Mouse (Mus musculus) layer of hippocampus, adult 9-11 months (tissue): ENCODE measurements around the gene Ctnnb1.

Experiments
- DNase-seq: peaks from one replicate; pipeline ENCODE4 v3.0.0; 2022

Gene Ctnnb1

DNA sequence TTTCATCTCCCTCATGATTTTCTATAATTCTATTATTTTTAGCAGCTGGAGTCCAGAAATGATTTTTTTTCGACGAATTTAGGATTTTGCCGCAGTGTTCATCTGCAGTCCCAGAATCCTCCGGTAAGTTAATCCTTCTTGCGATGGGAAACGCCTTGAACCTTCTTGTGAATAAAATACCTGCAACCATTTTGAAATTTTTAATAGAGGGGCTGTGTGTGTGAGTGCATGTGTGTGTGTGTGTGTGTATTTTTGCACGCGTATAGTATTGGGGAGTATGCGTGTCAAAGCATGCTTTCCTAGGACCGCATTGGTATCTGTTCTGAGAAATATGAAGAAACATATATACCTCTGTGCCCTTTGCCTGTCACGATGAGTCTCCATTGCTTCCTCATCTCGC lies 1.0 kb downstream of the Ctnnb1 start:
- no peak for DNase-seq

DNA sequence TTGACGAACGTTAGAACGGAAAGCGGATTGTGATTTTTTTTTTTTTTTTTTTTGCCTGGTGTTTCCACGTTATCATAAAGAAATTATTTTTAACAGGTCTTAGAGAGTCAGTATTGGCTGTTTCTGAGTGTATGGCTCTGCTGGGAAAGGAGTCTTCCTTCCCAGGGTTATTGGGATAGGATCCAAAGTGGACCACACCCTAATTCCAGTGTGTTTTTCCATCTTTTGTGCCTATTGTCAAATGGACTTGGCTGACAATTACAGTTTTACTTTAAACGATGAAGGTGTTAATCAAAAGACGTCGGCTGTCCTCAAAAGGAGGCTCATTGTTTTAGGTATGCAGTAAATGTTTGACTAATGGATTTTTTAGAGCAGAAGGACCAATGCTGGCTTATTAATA lies 1.8 kb downstream of the Ctnnb1 start:
- DNase-seq = no peak

DNA sequence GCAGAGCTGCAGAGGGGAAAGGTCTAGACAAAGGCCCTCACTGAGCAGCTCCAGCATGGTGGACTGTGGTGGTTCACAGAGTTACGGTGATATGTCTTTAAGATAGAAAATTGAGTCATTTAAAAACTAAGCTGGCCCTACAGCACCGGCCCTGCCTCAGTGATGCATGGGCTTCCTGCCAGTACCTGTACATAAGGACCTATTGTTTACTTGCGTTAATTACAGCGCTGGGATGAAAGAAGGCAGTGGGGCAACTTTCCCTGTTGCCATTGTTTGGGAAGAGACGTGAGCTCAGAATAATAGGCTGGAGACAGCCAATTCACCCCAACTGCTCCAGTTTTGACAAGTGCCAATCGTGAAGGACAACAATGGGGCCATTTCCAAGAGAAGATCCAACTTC lies 3.4 kb downstream of the Ctnnb1 start:
- DNase-seq = peak; percentile 38

DNA sequence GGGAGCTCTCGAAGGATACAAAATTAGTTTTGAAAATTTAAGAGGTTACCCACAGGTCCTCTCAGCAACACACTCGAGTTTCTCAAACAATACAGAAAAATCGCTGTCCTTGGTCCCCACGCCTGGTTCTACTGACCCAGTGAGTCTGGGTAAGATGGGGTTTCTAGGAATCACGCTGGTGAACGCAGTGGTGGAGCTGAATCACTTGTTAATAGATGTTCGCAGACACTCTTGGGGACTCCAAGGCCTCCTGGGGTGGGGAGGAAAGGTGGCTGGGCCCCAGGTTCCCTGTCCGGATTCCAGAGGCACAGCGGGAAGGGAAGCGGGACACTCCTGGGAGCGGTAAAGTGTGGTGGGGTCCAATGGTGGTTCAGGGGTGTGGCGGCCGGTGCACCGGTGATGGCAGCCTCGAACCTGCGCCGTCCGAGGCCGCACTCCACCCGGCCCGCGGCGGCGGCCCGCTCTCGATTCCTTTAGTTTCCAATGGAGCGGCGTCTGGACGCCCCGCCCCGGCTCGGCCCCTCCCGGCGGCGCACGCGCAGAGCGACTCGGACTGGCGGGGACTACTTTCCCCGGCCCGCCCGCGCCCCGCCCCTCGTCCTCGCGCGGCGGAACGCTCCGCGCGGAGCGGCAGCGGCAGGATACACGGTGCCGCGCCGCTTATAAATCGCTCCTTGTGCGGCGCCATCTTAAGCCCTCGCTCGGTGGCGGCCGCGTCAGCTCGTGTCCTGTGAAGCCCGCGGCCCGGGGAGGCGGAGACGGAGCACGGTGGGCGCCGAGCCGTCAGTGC lies 4.0 kb downstream of the Ctnnb1 start:
- peak; percentile 95 for DNase-seq

DNA sequence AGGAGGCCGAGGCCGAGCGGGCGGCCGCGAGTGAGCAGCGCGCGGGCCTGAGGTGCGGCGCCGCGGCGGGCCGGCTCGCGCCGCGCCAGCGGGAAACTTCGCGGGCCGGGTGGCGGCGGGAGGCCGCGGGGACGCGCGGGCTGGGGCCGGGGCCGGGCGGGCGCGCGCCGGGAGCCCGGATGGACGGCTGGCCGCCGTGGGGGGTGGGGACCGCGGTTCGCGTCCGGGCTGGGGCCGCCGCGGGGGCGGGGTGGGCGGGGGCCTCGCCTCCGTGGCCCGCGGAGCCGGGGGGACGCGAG lies 4.5 kb downstream of the Ctnnb1 start:
- DNase-seq = no peak

DNA sequence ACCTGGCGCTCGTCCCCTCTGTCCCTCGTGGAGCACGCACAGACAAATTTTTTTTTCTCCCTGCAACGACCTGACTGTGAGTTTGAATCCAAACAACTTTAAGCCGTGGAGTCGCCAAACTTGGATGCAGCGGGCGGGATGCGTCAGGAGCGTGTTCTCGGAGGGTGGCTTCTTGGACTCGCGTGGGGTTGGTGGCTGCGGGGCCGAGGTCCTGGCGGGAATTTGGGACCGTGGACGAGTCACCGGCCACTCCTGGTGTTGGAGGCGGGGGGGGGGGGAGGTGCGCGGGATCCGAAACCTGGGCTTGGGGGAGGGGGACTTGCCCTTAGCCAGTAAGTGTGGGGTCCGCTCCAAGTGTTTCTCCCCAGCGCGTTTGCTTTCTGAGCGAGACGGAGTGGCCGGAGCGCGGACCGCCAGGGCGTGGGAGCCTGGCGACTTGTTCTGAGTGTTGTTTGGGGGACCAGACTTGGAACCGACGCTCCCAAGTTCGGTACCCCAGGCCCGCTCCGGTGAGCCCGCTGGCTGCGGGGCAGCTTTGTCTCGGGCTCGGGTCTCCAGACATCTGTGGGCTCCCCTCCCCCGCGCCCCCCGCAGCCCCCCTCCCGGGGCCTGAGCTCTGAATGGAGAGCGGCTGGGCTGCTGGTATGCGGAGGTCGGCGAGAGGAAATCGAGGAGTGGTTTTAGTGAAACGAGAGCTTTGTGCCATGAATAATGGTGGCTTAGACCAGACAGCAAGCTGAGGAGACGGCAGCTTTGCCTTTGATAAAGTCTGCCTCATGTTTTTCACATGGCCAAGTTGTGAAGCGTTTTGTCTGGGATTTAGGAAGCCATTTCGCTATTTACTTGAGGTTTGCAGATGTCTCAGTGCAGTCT lies 5.1 kb downstream of the Ctnnb1 start:
- DNase-seq = peak; percentile 21

DNA sequence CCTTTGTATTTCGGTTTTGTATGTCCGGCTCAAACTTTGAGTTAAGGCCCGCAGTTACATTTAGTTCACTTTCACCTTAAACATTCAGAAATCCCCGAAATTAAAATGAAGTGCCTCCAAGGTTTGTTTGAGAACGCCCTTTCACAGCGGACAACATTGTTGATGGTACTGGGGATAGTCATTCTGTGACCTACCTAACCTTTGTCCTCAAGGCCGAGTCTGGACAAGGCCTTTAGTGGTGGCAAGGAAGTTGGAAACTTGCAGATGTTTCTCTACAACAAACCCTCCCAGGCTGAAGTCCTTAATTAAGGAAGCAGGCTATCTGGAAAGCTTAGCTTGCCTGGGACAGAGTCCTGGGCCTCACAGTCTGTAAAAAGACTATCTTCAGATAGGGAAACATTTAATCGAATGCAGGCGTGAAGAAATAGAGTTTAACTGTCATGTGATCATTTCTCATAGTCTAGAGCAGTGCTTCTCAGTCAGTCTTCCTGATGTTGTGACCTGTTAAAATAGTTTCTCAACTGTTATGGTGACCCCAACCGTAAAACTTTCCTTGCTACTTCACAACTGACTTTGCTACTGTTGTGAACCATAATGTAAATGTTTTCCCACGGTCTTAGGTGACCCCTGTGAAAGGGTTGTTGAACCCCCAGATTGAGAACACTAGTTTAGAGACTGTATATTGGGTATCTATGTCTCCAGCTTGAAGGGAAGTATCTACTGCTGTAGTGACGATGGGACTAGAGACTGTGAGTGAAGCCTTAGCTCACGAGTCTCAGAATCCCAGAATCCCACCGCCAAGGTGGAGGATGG lies 6.0 kb downstream of the Ctnnb1 start:
- DNase-seq = no peak

DNA sequence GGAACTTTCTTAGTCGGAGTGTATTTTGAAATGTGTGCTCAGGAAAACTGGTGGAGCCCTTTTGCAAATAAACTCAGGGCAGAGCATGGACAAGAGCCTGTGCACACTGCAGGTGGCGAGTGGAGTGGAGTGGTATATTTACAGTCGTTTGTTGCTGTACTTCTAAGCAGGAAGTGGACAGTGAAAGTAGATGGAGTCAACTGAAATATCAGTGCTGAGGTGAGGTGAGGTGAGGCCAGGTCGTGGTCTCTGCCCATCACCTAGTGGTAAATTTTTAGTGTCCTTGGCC lies 6.6 kb downstream of the Ctnnb1 start:
- DNase-seq = no peak

DNA sequence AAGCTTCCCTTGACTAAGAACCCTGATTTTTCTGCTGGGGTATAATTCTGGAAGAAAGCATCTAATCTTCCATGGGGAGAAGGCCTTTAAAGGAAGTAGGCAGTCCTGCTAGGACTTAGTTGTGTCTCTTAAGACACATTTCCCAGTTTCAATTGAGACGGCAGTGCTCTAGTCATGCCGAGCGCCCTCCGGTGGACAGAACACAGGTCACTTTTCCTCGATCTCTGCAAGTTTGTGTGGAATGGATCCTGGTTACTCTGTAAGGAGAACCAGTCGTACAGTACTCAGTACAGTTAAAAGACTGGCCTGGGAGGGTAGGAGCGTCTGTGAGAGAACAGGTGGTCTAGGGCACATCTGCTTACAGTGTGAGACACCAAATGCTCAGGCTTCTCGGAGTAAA lies 7.3 kb downstream of the Ctnnb1 start:
- DNase-seq = peak; percentile 57

DNA sequence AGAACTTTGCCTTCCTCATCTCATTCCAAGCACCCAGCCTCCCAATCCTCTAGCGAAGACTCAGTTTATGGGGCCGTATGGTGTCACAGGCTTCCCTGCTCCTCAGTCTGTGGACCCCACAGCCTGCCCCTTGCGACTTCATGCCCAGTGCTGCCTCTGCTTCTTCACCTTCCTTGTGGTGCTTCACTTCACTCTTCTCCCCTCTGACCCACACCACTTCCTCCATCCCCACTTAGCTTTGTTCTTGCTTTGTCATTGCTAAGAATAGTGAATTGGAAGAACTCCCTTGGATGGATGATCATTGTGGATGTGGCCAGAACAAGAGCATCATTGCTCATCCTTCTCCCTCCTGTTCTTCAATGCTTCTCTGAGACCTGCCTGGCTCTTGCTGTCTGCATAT lies 11.8 kb downstream of the Ctnnb1 start:
- no peak for DNase-seq

DNA sequence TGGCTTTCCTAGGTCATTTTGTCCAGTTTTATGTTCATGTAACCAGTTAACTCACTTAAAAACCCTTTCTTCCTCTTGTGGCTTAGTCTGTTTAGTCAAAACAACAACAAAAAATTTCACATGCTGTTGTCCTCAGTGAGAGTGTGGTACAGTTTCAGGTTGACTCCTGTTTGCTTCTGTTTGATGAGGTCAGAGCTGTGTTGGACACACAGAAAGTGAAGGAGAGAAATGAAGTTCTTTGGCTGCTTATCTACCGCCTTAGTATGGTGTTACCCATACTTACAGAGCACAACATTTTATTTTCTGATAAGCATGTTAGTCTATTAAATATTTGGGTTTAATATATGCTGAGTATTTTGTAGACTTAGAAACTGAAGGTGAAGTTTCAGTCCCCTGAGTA lies 14.7 kb downstream of the Ctnnb1 start:
- no peak for DNase-seq

DNA sequence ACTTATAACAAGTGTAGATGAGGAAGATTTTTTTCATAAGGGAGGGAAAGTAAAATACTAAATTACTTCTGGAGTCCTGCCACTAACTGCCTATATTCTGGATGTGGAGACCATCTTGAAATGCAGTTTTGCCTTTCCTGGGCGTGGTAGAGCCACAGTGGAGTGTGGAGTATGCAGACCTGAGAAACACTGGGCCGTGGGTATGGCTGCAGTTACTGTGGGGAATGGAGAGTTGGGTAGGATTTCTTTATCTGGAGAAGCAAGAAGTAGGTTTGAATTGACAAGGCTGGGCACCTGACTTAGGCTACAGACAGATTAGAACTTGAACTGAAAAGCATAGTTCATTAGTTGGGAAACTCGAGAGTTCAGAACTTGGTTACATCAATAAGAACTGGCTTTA lies 15.2 kb downstream of the Ctnnb1 start:
- no peak for DNase-seq

DNA sequence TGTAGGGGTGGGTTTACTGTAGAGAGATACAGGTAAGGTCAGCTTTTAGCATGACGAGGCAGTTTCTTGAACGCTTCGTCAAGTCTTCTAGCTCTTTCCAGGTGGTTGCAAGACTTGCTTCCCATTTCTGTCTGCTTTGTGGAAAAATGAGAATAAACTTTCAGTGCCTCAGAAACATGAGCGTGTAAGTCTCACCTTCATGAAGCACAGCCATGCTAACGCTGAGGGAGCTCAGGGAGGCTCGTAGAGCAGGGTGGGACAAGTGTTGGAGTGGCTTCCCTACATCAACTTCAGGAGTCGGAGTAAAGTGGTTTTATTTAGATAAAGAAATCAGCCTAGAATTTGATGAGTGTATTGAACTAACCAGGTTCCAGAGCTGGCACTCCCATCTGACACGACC lies 17.1 kb downstream of the Ctnnb1 start:
- DNase-seq = no peak

DNA sequence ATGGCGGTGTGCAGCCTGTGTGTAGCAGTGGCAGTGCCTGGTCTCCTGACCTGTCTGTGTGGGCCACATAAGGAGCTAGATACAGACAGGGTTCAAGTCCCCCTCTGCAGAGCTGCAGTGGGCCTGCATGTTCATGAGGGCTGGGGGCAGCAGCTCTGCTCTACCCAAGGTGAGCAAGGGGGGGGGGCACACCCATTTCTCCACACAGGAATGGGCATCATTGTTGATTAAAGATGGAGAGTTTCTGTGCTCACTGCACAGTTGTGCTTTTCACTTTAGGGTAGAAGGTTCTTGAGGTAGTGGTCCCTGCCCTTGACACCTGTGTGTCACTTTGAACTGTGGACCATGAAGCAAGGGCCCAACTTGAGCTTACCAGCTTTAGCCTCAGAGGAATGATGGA lies 19.8 kb downstream of the Ctnnb1 start:
- no peak for DNase-seq

DNA sequence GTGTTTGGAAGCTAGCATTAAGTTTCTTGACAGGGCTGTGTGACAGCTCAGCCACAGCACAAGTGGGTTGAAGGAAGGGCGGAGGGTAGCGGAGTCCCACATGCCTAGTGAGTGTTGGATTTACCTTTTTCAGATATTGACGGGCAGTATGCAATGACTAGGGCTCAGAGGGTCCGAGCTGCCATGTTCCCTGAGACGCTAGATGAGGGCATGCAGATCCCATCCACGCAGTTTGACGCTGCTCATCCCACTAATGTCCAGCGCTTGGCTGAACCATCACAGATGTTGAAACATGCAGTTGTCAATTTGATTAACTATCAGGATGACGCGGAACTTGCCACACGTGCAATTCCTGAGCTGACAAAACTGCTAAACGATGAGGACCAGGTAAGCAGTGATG lies 21.7 kb downstream of the Ctnnb1 start:
- DNase-seq = no peak

DNA sequence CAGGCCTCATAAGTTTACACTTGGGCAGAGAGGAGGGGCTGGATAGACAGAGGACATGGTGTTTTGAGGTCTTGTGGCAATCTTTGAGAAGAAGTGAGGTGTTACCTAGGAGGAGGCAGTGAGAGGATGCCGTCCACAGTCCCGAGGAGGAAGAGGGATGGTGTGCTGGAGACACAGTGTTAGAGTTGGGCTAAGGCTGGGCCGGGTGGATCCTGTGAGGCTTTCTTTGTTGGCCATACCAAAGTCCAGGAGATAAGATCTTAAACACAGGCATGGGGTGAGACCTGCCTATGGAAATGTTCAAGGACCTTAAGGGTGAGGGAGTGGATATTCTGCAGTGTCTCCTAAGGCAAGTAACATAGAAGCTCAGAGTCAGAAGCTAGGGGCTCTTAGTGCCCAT lies 22.9 kb downstream of the Ctnnb1 start:
- DNase-seq = no peak

DNA sequence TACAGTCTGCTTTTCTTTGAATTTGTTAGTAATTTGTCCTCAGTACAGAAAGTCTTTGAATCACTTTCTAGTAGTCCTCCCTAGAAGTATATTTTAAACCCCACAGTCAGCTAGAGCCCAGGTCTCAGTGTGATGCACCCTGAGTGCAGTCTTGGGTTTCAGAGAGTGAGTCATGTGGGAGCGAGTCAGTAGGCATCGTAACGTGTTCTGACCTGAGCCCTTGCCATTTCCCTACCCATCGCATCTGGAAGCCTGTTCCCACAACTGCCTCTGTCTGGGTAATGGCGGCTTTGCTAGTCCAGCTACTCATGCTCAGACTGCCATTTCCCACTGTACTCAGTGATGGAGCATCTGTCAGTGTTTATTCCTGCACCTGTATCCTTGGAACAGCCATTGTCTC lies 29.0 kb downstream of the Ctnnb1 start:
- DNase-seq = no peak

DNA sequence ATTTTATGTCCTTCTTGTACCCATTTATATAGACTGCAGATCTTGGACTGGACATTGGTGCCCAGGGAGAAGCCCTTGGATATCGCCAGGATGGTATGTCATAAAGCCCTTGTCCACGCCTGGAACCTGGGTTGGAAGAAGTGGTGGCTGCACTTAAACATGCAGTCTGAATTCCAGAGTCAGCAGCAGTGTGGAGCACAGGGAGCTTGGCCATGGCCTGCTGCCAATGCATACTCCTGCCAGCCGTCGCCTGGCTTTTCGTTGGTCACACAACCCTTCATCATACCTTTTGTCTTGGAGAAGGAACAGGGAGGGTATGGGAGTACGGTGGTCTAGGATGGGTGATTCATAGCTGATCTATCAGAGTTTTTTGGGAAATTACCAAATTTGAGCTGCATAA lies 29.5 kb downstream of the Ctnnb1 start:
- no peak for DNase-seq

DNA sequence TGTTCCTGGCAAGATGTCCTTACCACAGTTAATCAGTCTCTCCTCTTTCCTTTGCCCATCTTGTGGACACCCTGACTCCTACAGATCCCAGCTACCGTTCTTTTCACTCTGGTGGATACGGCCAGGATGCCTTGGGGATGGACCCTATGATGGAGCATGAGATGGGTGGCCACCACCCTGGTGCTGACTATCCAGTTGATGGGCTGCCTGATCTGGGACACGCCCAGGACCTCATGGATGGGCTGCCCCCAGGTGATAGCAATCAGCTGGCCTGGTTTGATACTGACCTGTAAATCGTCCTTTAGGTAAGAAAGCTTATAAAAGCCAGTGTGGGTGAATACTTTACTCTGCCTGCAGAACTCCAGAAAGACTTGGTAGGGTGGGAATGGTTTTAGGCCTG lies 30.2 kb downstream of the Ctnnb1 start:
- no peak for DNase-seq

DNA sequence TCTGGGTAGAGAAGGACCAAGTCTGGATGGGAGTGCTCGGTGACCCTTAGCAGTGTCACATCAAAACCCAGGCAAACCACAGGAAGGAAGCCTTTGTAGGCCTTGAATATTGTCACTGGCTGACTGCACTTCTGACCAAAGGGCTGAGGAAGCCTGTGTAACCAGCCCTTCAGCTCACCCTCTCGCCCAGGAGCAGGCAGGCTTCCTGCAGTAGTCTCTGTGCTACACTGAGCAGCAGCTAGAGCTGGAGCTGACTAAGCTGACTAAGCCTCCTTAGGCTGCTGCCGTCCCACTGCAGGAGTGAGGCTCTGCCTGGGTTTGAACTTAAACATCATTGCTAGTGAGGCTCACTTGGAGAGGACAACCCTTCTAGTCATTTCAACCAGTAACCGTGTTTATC lies 31.6 kb downstream of the Ctnnb1 start:
- no peak for DNase-seq

DNA sequence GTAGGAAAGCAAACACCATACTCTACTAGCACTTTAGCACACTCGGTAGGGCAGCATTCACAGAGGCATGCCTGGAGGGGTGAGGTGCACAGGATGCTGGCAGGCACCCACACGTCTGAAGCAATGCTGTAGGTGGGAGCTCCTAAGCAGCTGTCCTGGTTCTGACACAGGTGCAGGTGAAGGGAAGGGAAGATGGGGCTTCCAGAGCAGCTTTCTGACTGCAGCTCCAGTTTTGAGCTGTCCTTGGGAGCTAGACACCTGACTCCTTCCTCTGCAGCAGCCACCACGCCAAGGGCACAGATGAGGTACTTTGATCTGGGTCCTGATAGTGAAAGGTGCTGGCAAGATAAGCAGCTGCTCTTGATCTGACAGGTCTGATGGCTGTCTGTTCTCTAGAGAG lies 32.5 kb downstream of the Ctnnb1 start:
- peak; percentile 31 for DNase-seq

DNA sequence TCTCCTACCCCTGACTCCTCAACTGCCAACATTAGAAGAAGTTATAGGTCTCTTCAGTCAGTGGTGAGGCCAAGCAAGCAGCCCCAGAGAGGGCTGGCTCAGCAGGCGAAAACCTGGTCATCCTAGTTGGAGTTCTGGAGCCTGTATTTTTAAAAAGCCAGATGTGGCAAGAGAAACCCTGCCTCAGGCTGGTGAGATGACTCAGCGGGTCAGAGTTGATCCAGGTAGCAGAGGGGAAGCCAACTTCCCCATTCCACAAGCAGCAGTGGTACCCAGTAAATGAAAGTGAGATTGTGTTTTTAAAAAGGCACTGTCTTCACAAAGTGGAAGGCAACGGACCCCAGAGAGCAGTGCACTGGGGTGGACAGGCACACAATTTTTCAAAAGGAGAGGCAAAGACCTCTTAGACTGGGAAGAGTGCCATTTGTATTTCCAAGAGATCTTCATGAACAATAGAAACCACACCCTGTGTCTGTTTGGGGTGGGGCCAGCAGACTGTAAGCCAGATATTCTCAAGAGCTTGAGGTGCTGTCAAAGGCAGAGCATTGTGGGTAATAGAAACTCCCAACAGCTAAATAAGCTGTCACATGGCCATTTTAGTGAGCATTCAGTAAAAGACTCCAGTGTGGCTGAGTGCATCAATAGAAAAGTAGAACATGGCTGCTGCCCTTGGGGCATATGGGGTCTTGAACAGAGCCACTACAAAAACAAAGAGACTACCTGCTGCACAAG lies 33.1 kb downstream of the Ctnnb1 start:
- no peak for DNase-seq

DNA sequence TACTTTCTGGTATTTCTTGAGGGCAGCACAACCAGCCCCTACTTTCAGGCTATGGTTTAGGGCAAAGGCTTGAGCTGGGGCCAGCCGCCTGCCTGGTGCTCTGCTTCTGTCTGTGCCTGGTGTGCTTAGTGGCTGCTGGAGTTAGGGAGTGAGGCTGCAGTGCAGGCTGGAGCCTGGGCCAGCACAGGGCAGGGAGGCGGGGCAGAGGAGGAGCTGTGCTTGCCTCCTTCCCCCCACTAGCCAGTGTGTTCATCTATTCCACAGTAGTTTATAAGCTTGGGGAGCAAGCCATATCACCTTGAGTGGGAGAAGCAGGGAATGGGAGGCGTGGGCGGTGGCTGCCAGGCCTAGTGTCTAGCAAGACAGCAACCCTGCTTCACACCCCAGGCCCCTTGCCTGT lies 34.1 kb downstream of the Ctnnb1 start:
- no peak for DNase-seq
